Mouse (Mus musculus) testis, adult 2 months (tissue): Measurements from ENCODE around the gene Id3.
"Not testable (repeated sequence)": the region's sequence is repeated elsewhere in the genome, so short reads cannot be mapped to it uniquely, and the experiment has no call there.

Experiments used
- CTCF ChIP-seq: fragments of 200-500 bp; IDR thresholded peaks from 2 replicates; pipeline ENCODE4 v1.5.1; 2012; ENCODE audit warnings: low read depth, mild to moderate bottlenecking, inconsistent platforms, low read length, moderate library complexity; ENCODE audit not compliant: control insufficient read depth, insufficient read depth, insufficient replicate concordance
- POLR2A ChIP-seq: fragments of 200-500 bp; IDR thresholded peaks from 2 replicates; pipeline ENCODE4 v1.6.1; 2012; ENCODE audit warnings: low read depth, mild to moderate bottlenecking, inconsistent platforms, low read length, moderate library complexity; ENCODE audit not compliant: control insufficient read depth

GRCm38 (mm10) chr4:136101753-136102152 lies 41.5 kb upstream of the Id3 start:
- not testable (repeated sequence) for TF ChIP-seq CTCF, POLR2A
